Mouse (Mus musculus): ENCODE measurements around the gene Rnf224.

Rnf224 gene

GRCm38 (mm10) chr2:25194006-25194405 is 42.6 kb downstream of the Rnf224 start:
- DNase-seq = no peak

- DNase-seq = peak; percentile 92 to 93
These were observed 43.2 kb downstream of the Rnf224 start for GRCm38 (mm10) chr2:25193330-25193770.

- DNase-seq = no peak
These were observed 48.7 kb downstream of the Rnf224 start for GRCm38 (mm10) chr2:25187841-25188240.

GRCm38 (mm10) chr2:25186575-25186930 is 50.0 kb downstream of the Rnf224 start:
- DNase-seq = no peak

GRCm38 (mm10) chr2:25185625-25186574 is 50.7 kb downstream of the Rnf224 start:
- DNase-seq = peak; percentile 58 to 74

- no peak for DNase-seq
These were observed 52.1 kb downstream of the Rnf224 start for GRCm38 (mm10) chr2:25184496-25184895.

All from kidney, postnatal 36 days (tissue).